Mouse (Mus musculus) CD4-positive, CD25-positive, alpha-beta regulatory T cell, adult 4 months (primary cell): ENCODE measurements at regions not wholly inside any gene's neighbourhood (a gene's known extent, or its start where the extent isn't known, plus 50 kb on each side); places are given as distances from the start of the nearest gene placed in this dataset.
A peak's percentile ranks its signal among the peaks of the same experiment; 100 is the strongest.
"Not testable (repeated sequence)": the region's sequence is repeated elsewhere in the genome, so short reads cannot be mapped to it uniquely, and the experiment has no call there.

Experiments
- ATAC-seq: one replicate; pipeline ENCODE4 v1.8.0; 2017

- ATAC-seq = no peak
Measured at GRCm38 (mm10) chr13:52216343-52216742, 314.7 kb downstream of the Diras2 start.

GRCm38 (mm10) chr13:52217066-52217465 lies 314.0 kb downstream of the Diras2 start:
- ATAC-seq = no peak

GRCm38 (mm10) chr13:52217741-52218140 lies 313.3 kb downstream of the Diras2 start:
- no peak for ATAC-seq

GRCm38 (mm10) chr13:52222315-52223097 lies 308.6 kb downstream of the Diras2 start:
- ATAC-seq = no peak

GRCm38 (mm10) chr13:52223098-52223962 lies 307.7 kb downstream of the Diras2 start:
- ATAC-seq = peak; percentile 47

- ATAC-seq = no peak
Measured at GRCm38 (mm10) chr13:52233971-52234370, 297.1 kb downstream of the Diras2 start.

GRCm38 (mm10) chr13:52236105-52236504 lies 295.0 kb downstream of the Diras2 start:
- no peak for ATAC-seq

DNA sequence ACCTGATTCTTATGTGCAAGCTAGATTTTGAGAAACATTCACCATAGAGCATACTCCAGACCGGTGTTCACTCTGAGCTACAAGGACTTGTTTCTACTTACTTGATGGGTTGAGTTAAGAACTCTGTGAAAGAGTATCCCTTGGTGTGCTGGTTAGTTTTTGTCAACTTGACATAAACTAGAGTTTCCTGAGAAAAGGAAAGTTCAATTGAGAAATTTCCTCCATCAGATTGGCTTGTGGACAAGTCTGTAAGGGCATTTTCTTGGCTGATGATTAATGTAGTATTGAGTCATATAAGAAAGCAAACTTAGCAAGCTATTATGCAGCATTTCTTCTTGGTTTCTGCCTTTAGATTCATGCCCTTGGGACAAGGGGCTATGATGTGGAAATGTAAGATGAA lies 291.5 kb downstream of the Diras2 start:
- ATAC-seq = no peak

- no peak for ATAC-seq
Measured at GRCm38 (mm10) chr13:52241761-52242160, 289.3 kb downstream of the Diras2 start.

- ATAC-seq = no peak
Measured at GRCm38 (mm10) chr13:52249492-52249891, 281.6 kb downstream of the Diras2 start.

DNA sequence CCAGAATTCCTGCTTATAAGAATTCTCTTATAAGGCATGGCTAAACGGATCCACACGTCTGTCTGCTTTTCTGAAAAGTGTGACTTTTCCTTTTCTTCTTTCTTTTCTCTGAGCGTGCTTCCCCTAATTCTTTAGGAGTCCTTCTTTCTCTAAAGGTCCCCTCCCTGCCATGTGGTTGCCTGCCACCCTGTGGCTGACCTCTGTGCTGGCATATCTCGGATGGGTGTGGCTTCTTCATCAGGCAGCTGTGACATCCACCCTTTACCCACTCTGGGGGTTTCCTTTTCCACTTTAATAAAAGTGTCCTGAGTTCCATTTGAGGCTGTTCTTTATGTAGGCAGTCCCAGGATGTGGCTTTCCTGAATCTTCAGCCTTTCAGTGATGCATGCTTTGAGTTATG lies 280.7 kb downstream of the Diras2 start:
- no peak for ATAC-seq

GRCm38 (mm10) chr13:52252303-52252702 lies 278.8 kb downstream of the Diras2 start:
- no peak for ATAC-seq

DNA sequence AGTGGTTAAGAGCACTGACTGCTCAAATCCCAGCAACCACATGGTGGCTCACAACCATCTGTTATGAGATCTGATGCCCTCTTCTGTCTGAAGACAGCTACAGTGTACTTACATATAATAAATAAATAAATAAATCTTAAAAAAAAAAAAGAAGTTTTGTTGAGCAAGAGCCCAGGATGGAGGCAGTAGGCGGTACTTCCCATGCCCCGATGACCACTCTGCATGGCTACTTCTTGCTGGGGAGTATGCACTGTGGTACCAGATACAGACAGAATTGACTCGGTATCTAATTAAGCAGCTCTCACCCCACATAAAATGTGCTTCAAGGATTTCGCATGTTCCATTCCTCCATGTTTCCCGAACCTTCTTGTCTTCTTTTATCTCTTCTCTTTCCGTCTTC lies 278.4 kb downstream of the Diras2 start:
- ATAC-seq = not testable (repeated sequence)

DNA sequence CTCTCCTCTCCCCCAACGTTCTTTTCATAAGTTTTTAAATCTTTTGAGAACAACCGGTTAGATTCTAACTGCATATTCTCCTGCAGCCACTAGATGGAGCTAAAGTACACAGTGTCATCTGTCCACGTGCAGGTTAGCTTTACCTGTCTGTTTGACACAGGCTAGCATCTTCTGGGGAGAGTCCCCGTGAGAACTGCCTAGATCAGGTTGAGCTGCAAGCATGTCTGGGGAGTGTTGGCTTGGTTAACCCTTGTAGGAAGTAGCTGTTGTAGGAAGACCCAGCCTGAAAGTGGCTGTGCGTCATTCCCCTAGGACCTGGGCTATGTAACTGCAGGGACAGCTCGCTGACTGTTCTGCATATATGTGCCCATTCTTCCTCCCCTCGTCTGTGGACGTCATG lies 277.9 kb downstream of the Diras2 start:
- ATAC-seq = peak; percentile 57

DNA sequence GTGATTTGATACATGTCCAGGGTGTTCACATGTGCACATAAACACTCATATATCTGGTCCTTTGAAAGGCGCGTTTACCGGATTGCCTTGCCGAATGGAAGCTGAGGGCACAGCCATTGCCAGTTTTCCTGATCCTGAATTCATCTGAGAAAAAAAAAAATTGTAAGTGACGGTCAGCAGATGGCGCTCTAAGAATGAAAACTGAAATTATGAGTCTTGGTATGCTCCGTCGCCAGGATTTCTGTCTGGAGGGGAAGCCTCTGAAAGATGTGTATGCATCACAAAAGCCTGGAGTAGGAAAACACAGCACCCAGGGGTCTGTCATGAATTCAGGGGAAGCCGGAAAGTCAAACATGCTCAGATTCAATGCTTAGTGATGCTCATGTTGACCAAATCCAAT lies 276.9 kb downstream of the Diras2 start:
- ATAC-seq = no peak

GRCm38 (mm10) chr13:52255697-52256096 lies 275.4 kb downstream of the Diras2 start:
- ATAC-seq = no peak

GRCm38 (mm10) chr13:52258373-52258772 lies 272.7 kb downstream of the Diras2 start:
- no peak for ATAC-seq

DNA sequence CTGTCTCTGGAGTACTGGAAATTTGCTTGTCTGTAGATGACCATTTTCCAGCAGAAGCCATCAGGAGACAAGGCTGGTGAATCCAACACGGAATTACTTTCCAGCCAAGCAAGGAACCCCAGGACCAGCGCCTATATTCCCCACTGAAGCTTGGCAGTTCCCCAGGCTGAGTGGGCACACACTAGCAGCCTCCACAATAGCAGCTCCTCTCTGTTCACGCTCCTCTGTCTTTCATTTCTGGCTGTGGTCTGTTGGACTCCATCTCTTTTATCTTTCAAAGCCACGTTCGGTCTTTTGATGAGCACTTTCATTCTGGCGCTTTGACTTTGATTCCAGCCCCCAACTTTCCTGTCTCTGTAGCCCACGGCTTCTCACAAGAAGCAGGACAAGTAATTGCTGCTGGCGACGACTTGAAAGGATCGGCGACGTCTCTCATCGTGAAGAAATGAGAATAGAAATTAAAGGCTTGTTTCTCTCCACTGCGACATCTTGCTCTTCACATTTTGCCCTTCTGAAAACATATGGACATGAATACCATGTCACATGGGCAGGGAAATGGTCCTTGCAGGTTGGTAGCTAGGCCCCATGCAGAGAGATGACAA lies 268.0 kb downstream of the Diras2 start:
- no peak for ATAC-seq

- ATAC-seq = no peak
Measured at GRCm38 (mm10) chr13:52268279-52268678, 262.8 kb downstream of the Diras2 start.

- no peak for ATAC-seq
Measured at GRCm38 (mm10) chr13:52273502-52274246, 257.4 kb downstream of the Diras2 start.

DNA sequence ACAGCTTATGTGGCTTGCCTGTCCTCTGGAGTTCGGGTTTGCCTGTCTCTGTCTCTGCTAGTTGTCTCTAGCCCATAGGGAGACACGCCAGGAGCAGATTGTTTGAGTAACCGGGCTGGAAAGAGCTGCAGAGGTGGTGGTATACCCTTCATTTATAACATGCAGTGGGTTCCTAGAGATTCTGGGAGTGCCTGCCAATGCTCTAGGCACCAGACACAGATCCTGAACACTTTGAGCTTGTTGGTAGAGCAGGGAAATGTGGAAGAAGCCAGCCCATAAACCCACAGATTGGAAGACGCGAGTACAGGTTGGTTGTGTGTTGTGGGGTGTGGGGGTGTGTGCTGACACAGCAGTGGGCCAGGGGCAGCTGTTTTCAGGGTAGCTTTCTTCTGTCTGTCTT lies 255.9 kb downstream of the Diras2 start:
- ATAC-seq = no peak

DNA sequence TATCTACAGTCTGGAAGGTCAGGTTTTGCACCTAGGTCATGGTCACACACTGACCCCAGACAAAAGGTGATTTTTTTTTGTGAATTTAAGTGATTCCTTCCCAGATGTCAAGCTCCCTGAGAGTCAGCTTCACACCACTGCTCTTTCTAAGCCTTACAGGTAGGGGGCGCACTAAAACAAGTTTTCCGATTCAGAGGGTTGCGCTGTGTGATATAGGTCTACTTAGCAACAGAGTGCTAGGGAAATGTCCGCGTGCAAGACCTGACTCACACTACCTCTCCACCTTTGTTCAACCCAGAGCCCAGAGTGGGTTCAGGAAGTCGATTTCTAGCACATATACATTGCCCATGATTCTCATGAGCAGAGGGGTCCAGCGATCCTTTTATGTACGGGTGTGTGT lies 255.4 kb downstream of the Diras2 start:
- ATAC-seq = no peak

DNA sequence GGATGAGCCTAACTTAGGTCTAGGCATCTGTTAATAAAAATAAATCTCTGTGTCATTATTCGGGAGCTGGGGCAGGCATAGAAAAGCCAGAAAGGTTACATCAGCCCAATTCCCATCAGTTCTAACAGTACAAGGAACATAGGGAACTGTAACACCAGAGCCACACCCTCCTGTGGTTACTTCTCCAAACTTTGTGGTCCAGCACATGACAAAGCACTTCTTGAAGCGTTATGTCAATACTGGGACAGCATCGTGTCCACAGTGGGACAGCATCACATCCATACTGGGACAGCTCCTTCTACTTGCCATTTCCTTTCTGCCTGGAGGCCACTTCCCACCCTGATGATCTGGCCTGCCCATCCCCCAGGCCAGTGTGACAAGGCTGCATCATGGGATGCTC lies 253.9 kb downstream of the Diras2 start:
- ATAC-seq = no peak
